Mouse (Mus musculus) spleen, embryonic (tissue): ENCODE results near the gene Haus6.

ENCODE experiments used
- CTCF ChIA-PET: fragments of 350-600 bp; sonication (Branson Sonifier 250); formaldehyde crosslinking; loops from one replicate; lab custom pipeline; 2022; lab: Charles Lee

The Haus6 gene

DNA sequence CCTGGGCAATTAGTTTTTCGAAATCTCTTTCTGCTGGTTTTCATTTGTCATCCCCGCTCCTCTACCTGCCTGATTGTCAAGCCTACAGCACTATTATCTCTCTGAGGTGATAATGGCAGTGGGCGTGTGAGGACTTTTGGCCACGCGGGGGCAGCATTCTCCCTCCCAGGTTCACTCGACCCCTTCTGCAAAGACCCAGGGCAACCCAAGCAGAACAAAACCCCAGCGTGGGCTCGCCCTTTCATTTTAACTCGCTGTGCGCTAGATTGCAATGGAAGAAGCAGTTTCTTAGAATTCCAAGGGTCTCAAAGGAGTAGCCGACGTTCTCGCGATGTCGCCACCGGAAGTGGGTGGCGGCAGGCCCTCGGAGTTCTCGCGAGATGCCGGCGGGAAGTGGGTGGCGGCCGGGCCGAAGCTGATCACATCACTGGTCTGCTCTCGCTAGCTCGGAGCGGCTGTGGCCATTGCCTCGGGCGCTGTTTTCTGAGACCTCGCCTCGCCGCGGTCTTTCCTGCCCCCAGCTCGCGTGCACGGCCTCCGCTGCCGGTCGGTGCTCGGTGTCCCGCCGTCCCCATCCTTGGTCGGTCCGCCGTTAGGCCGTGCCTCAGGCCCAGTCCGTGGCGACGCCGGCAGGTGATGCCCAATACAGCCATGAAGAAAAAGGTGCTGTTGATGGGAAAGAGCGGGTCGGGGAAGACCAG lies 36.4 kb downstream of the Haus6 start, which contains the start of gene Rraga:
TSS of gene Rraga (plus strand) at position 386 of the 701 bp plus-strand sequence.
- CTCF ChIA-PET, result interaction anchor here (0.6 to 1.3 kb wide), 2 partner anchors 9 to 37 kb away, joined by 3 read pairs; partner anchors contain the start of gene Haus6

DNA sequence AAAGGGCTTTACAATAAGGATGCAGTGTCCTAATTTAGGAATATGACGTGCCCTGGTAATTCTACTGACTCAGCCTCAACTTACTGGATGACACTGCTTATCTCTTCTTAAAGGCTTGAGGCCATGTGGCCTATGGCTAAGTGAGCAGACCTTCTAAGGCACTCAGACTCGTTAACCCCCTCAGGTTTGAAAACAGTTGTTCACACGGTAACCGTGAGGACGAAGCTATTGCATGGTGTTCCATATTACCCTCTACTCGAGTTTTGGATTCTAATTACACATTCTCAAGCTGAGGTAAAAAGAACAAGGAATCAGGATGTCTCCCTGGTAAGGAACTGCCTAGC lies 36.9 kb downstream of the Haus6 start:
- CTCF ChIA-PET, result interaction anchor here (0.6 to 1.3 kb wide), 2 partner anchors 10 to 37 kb away, joined by 3 read pairs; partner anchors contain the start of gene Haus6

DNA sequence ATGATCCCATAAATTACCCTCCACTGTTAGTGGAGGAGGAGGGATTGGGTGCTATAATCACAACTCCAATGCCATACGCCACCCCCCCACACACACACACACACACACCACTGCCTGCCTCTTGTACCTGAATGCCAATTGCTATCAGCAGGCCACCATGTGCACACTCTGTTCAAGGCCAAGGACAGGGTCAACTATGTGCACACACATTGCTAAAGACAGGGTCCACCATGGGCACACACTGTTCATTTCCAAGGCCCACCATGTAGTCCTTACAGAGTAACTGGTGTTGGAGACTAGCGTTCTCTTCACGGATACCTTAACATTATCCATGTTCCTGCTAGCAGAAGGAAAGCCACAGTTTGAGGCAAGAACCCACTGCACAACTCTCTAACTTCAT lies 50.8 kb downstream of the Haus6 start:
- CTCF ChIA-PET, result no interaction called here

DNA sequence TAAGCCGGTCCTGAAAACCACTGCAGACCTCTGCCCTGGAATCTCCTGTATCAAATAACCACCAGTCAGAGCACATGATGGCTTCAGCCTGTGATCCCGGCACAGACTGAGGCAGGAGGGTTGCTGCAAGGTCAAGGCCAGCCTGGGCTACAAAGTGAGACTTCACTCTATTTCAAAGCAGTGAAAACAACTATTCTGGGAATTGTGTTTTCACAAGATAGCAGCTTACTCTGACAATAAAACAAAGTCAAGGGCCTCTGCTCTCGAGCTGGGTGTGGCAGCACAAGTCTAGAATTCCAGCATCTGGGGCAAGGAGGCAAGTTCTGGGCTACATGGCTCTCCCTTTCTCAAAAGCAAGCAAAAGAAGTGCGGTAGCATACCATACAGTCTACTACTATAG lies 52.8 kb downstream of the Haus6 start:
- CTCF ChIA-PET, result no interaction called here

DNA sequence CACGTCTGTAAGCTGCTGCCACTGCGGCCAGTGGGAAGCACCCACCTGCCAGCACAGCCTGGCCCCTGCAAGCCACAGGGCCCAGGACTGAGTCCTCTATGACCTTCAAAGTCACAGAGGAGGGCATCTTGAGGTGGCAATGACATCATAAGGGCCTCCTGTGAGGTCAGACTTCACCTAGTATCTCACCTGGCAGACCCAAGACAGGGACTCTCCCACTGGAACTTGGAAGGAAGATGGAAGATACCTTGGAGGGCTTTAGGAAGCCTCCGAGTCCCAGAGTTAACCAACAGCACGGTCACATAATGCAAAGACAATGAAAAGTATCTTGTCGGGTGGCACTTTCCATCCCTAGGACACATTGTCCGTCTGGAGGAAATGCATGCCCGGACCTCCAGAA lies 53.6 kb downstream of the Haus6 start, which contains the start of gene Saxo1:
TSS of gene Saxo1 (minus strand) at position 101 of the 400 bp plus-strand sequence.
- CTCF ChIA-PET, result no interaction called here

DNA sequence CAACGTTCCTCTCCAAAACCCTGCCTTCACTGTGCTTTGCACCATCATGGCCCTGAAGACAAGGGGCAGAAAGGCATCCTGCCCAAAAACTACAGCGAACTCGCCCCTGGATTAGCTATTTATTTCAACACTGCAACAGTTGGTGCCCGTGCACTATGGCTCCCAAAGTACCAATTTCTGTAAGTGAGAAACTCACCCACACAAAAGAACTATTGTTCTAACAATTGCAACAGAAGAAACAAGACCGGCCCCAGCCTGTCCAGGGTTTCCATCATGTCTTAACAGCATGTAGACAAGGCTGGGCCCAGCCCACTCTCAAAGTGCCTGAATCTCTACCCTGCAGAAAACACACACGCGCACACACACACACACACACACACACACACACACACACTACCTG lies 54.5 kb downstream of the Haus6 start:
- CTCF ChIA-PET, result no interaction called here

DNA sequence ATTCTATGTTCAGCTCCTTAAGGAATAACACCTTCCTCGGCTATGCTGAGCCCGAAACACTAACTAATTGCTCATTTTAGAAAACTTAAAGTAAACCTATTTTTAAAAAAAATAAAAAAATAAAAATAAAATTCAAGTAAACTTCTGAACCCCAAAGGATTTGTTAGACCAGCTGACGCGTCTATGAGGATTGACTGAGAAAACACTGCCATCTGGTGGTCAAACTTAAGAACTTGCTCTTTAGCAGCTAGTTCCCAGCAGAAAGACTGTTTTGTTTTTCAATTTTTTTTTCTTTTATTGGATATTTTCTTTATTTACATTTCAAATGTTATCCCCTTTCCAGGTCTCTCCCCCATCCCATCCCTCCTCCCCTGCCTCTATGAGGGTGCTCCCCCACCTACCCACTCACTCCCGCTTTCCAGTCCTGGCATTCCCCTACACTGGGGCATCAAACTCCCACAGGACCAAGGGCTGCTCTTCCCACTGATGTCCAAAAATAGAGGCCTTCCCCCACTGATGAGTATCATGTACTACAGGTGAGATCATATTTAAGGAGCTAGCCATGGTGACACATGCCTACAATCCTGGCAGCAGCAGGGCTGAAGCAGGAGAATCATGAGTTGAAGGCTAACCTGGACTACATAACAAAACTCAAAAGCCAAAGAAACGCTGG lies 56.7 kb downstream of the Haus6 start:
- CTCF ChIA-PET, result interaction anchor here (0.6 kb wide), 2 partner anchors 11 to 1883 kb away, joined by 3 read pairs; no protein-coding TSS in a partner anchor

DNA sequence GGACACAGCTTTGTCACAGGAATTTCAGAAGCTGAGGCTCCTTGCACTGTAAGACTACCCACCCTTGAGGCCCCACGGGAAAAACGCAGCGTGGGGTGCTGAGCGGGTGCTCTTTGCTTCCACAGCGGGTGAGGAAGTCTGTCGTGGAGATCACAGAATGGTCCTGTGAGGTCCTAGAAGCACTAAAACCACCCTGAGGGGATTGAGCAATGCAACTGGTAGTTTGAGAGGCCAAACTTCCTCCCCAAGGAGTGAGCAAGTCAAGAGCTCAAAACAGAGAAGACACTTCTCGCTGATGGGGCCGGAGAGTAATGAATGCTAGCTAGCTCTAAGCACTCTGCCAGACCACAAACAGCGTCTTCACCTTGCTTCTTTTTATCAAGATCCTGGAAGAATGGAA lies 63.5 kb downstream of the Haus6 start:
- CTCF ChIA-PET, result no interaction called here

DNA sequence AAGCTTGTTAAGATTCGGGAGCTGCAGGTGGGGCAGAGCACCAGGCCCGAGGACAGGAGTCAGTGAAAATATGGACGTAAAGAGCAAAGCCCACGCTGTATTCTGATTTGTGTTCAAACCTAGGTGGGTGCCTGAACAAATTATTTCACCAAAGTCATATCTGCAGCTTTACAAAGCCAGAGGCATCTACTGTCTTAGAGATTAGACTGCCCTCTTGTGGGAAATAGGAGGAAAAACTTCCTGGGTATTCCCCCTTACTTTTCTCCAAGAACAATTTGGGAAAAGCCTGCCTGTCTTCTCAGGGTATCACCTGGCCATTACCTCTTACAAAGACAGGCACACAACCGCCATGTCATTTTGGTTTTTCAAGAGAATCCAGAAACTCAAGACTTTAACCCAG lies 66.2 kb downstream of the Haus6 start:
- CTCF ChIA-PET, result interaction anchor here (0.9 kb wide), 1 partner anchor 12 kb away, joined by 3 read pairs; no protein-coding TSS in a partner anchor

DNA sequence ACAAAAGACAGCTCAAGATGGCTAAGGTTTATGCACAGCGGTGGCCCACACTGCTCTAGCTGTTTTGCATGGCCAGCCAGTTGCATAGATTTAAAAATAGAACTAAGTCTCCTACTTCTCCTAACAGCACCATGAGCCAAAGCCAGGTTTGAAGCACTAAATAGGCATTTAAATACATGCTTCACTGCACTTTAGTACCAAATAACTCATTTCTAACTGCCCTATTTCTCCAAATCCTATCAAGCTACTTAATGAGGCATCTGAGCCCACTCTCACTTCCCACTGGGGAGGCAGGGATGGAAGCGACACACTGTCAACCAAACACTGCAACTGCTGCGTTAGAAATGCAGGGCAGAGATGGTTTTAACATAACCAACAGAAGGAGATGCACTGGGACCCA lies 67.9 kb downstream of the Haus6 start:
- CTCF ChIA-PET, result interaction anchor here (0.7 kb wide), 1 partner anchor 11 kb away, joined by 3 read pairs; no protein-coding TSS in a partner anchor

DNA sequence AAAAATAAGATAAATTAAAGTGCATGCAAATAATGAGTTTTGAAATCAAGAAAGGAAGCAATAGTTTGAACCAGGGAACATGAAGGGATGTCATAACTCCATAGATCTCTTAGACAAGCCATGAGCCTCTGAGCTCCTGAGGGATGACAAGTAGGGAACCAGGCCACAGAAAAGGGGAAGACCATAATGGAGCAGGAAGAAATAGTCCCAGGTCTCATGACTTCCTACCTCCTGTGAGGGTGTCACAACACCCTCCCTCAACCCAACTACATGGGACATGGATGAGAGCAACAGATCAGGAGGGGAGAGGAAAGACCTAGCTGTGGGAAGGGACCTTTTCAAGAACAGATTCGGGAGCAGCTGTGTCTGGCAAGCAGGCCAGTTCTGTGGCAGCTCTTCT lies 70.3 kb downstream of the Haus6 start:
- CTCF ChIA-PET, result no interaction called here

DNA sequence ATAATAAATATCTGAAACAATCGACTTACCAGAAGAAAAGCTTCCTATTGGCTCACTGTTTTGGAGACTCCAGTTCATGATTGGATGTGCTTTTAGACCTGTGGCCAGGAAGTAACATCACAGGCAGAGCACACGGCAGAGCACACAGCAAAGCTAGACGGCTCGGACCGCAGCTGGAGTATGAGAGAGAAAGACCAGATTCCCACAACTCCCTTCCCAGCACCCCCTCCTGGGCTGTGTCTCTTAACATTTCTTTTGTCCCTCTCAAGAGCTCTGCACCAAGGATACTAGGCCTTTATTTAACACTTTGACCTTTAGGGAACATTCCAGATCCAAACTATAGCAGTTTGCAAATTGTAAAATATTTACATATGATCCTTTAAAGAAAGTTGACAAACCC lies 72.9 kb downstream of the Haus6 start:
- CTCF ChIA-PET, result interaction anchor here (0.6 to 1.4 kb wide), 3 partner anchors 10 to 50 kb away, joined by 3 to 6 read pairs (median 4); no protein-coding TSS in a partner anchor

DNA sequence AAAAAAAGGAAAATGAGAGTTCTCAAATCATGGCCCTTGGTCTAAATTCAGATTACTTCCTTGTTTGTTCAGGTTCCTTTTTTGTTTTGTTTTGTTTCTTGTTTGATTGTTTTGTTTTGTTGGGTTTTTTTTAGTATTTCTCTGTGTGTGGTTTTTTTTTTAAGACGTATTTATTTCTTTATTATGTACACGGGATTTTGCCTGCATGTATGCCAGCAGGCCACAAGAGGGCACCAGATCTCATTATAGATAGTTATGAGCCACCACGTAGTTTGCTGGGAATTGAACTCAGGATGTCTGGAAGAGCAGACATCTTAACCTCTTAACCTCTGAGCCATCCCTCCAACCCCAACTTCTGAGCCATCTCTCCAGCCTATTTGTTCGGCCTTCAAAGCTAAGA lies 73.9 kb downstream of the Haus6 start:
- CTCF ChIA-PET, result interaction anchor here (1.4 kb wide), 1 partner anchor 51 kb away, joined by 6 read pairs; no protein-coding TSS in a partner anchor

DNA sequence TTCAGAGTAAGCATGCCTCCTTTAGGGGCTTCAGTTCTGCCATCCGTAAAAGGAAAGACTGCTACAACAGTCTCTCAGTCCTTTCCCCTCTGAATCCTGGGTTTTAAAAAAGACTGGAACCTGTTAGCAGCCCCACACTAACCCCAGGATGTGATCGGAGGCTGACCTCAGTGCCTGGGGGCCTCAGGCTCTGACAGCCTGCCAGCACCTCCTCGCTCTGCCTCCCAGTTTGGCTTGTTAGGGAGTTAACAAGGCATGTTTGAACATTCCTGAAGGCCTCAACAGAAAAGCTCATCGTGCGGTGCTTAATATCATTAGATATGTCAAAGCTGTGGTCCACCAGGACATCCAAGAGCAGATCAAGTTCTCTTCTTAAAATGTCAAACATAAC lies 77.8 kb downstream of the Haus6 start:
- CTCF ChIA-PET, result interaction anchor here (0.8 kb wide), 1 partner anchor 11 kb away, joined by 3 read pairs; no protein-coding TSS in a partner anchor

DNA sequence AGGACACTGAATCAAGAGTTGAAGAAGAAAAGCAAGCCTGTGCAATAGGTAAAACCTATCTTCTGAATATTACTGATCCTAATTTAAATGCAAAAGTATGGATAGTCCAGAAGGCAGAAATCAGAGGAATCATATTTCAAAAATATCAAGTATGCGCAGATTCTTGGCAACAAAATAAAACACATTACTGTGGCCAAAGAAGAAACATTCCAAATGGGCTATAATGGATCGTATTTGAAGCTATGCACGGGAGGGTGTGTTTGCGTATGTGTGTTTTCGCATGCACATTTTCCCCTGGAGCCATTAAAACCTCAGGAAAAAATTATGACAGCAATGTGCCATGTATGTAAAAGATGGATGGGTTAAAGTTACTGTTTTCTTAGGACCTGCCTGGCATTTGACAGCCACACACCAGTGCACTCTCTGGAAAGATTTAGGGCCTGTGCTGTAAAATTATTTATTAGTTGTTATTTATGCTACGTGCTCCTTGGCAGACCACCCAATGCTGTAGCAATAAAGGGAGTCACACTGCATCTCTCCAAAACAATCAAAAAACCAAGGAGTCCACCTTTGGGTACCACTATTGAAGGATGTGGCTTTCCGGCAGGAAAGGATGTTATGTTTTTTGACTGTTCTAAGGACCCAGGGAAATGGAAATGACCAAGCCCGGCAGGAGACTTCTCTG lies 78.3 kb downstream of the Haus6 start:
- CTCF ChIA-PET, result interaction anchor here (0.8 kb wide), 1 partner anchor 12 kb away, joined by 3 read pairs; no protein-coding TSS in a partner anchor

DNA sequence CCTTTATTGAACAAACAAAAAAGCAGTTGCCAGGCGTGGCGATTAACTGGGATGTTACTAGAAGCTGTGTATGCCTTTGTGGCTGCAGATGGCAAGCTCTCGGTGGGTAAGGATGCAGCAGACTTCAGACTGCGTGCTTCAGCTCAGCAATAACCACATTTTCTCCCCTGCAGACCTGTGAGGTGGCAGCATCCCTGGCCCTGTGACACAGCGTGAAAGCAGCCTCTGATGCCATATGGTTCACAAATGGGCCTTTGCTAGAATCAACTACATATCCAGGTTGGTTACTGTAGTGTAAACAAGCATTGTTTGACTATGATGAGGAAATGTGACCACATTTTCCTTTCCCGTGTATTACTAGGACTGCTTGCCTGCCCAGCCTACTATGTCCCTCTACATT lies 82.7 kb downstream of the Haus6 start:
- CTCF ChIA-PET, result no interaction called here
